Mouse (Mus musculus) heart, embryonic 14.5 days (tissue): ENCODE data around the gene Eef1g. TPM values are rescaled to one million over a fixed set of nuclear protein-coding genes. Genes with fewer than 3 reads are reported as not detected.
A peak's percentile ranks its signal among the peaks of the same experiment; 100 is the strongest.

Source experiments
- ATAC-seq: fragments of 200-750 bp; cut with Nextera tagmentation; 2 replicates; pipeline ENCODE4 v1.8.0; 2017; ENCODE audit warnings: low read depth, moderate TSS enrichment; ENCODE audit not compliant: insufficient number of reproducible peaks, insufficient read depth, low FRiP score
- H3K27ac ChIP-seq, 2 experiments: fragments of 200-500 bp in 1 of 2; fragments of 300-500 bp in 1 of 2; sonication (generic) in 1 of 2; replicated peaks in 1 of 2; 2 replicates each; pipeline ENCODE4 v1.5.1; 2012 to 2014; ENCODE audit warnings: low read depth in 2 of 2, low read length in 2 of 2, control low read depth in 1 of 2, mild to moderate bottlenecking in 1 of 2, mixed read lengths in 1 of 2; ENCODE audit not compliant: control insufficient read depth in 1 of 2, insufficient read depth in 1 of 2
- H3K27me3 ChIP-seq: fragments of 300-500 bp; sonication (generic); 2 replicates; pipeline ENCODE4 v1.6.1; 2014; ENCODE audit warnings: mild to moderate bottlenecking, low read length, control low read depth; ENCODE audit not compliant: control insufficient read depth, insufficient read depth
- H3K36me3 ChIP-seq: fragments of 300-500 bp; sonication (generic); 2 replicates; pipeline ENCODE4 v1.6.1; 2014; ENCODE audit warnings: mild to moderate bottlenecking, control low read depth, low read length, mixed read lengths; ENCODE audit not compliant: control insufficient read depth, insufficient read depth
- H3K4me1 ChIP-seq, 2 experiments: fragments of 200-500 bp in 1 of 2; fragments of 300-500 bp in 1 of 2; sonication (generic) in 1 of 2; 2 replicates each; pipeline ENCODE4 v1.6.1; 2012 to 2014; ENCODE audit warnings: low read length in 2 of 2, control low read depth in 1 of 2, mixed read lengths in 1 of 2; ENCODE audit not compliant: control insufficient read depth in 2 of 2, insufficient read depth in 2 of 2
- H3K4me2 ChIP-seq: fragments of 300-500 bp; sonication (generic); 2 replicates; pipeline ENCODE4 v1.6.1; 2014; ENCODE audit warnings: mild to moderate bottlenecking, low read length
- H3K4me3 ChIP-seq, 2 experiments: fragments of 200-500 bp in 1 of 2; fragments of 300-500 bp in 1 of 2; sonication (generic) in 1 of 2; 2 replicates each; pipeline ENCODE4 v1.5.1; 2012 to 2014; ENCODE audit warnings: low read length in 2 of 2, mild to moderate bottlenecking in 2 of 2, control low read depth in 1 of 2, low read depth in 1 of 2, moderate library complexity in 1 of 2; ENCODE audit not compliant: control insufficient read depth in 1 of 2, insufficient read depth in 1 of 2
- H3K9ac ChIP-seq: fragments of 300-500 bp; sonication (generic); 2 replicates; pipeline ENCODE4 v1.6.1; 2014; ENCODE audit warnings: mild to moderate bottlenecking, low read length
- H3K9me3 ChIP-seq: fragments of 300-500 bp; sonication (generic); 2 replicates; pipeline ENCODE4 v1.6.1; 2016; ENCODE audit warnings: low read length, control low read depth; ENCODE audit not compliant: control insufficient read depth
- WGBS: fragments of 180-500 bp; shearing (Covaris S2); extraction: QIAGEN DNeasy Blood & Tissue Kit; methylation state at CpG from one replicate; pipeline ENCODE4 v1.1.7; 2014; 5-methylcytosine and 5-hydroxymethylcytosine counted together
- polyA plus RNA-seq: library from polyadenylated mRNA; unstranded; fragments of >200 nt; fragmentation: Nextera tagmentation; extraction: Ambion mirVana; gene quantifications from 2 replicates; pipeline ENCODE4 v1.2.1, GENCODE M21; 2014

Gene Eef1g
- 234 and 253 TPM in 2 replicates for polyA plus RNA-seq

DNA sequence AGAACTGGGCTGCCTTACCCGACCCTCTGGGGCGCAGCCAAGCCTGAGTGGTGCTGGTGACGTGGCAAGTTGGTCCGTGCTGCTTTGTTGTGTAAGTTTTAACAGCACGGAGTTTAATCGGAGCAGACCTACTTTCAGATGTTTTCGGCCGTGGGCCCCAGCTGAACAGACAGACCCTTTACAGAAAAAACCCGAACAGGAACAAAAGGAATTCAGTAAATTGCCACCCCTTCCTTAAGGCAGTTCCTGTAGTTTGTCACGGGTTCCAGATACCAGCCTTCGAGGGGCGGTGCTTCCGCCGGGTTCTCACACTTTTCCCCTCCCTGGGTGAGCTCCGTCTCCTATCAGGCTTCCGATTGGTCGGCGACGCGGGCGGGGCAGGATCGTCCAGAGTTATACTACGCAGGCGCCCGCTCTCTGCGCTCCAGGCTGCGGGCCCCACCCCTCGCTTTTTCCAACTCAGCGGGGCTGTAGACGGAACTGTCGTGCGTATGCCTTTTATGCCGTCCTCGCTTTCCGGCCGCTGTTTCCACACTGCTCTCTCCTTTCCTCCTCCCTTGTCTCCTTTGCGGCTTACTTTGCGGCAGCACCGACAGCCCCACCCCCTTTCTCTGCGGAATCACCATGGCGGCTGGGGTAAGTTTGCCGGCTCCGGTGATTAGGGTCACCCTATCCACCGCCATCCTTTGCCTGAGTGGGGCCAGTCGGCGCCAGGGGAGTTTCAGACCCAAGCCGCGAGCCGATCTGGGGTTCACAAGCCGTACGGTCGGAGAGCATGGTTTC lies at the start of gene Eef1g:
Gene Eef1g (plus strand): TSS at position 452 of the 783 bp plus-strand sequence.
- Histone ChIP-seq H3K9me3 (no peaks in the 10 kb centered on the region), H3K4me1 (peaks cover 6 to 14% of the 10 kb centered on the region in 2 experiments), H3K36me3 (peaks cover 80% of the 10 kb centered on the region), H3K4me3 (peak within 1 kb of the TSS; percentile 77 to 80), H3K4me2 (peak within 1 kb of the TSS; percentile 84), H3K9ac (peak within 1 kb of the TSS; percentile 95), H3K27me3 (no peaks in the 10 kb centered on the region), H3K27ac (peak within 1 kb of the TSS; percentile 92 to 96)
- WGBS, result under 1% methylated on average over 52 of the region's 52 CpGs
- ATAC-seq, result peak; percentile 100

DNA sequence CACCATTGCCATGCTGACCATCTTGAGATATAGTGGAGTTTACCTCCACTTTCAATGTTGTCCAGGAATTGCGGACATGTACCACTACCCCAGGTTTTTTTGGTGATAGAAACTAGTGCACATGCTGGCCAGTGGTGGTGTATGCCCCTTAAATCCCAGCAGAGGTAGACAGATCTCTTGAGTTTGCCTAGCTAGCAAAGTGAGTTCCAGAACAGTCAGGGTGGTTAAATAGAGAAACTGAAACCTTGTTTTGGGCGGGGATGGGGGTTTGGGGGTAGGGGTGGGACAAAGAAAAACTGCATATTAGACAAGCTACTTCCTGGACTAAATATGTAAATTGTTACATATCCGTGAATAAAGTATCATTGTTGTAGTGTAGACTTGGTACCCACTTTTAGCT lies 47.8 kb upstream of the Eef1g start:
- peaks cover 47% of the 10 kb centered on the region for H3K36me3 ChIP-seq
- 87% methylated on average over 3 of the region's 3 CpGs for WGBS
- no peak overlapping the region for H3K4me3 ChIP-seq
- H3K9me3 ChIP-seq, result no peaks in the 10 kb centered on the region
- H3K27ac ChIP-seq, result no peak overlapping the region
- no peak overlapping the region for H3K4me2 ChIP-seq
- H3K27me3 ChIP-seq, result no peaks in the 10 kb centered on the region
- H3K9ac ChIP-seq, result no peak overlapping the region
- no peak for ATAC-seq
- peaks cover 2 to 9% of the 10 kb centered on the region in 2 experiments; a peak in 3 of 4 replicates for H3K4me1 ChIP-seq

DNA sequence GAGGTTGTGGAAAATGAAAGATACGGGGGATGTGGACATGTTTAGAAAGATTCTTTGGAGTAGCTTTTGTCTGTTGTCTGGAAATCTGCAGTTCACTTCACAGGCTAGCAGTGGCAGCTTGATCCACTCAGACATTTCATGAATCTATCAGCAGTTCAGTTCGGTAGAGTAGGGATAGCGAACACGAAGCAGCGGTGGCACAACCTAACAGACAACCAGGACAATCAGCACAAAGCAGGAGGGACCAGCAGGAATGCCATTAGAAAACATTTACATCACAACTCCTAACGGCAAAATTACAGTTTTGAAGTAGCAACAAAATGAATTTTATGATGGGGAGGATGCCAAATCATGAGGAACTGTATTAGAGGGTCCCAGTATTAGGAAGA lies 47.2 kb upstream of the Eef1g start:
- peaks cover 46% of the 10 kb centered on the region for H3K36me3 ChIP-seq
- H3K9ac ChIP-seq, result peak overlapping the region; percentile 89
- no peak for ATAC-seq
- H3K4me2 ChIP-seq, result peak overlapping the region; percentile 89
- no peaks in the 10 kb centered on the region for H3K27me3 ChIP-seq
- no peaks in the 10 kb centered on the region for H3K9me3 ChIP-seq
- peak overlapping the region; percentile 80 to 87 for H3K27ac ChIP-seq
- 53% methylated on average over 6 of the region's 6 CpGs for WGBS
- H3K4me1 ChIP-seq, result peaks cover 2 to 9% of the 10 kb centered on the region in 2 experiments; a peak in 3 of 4 replicates
- H3K4me3 ChIP-seq, result peak overlapping the region in 1 of 2 experiments; percentile 71; a peak in 2 of 4 replicates

DNA sequence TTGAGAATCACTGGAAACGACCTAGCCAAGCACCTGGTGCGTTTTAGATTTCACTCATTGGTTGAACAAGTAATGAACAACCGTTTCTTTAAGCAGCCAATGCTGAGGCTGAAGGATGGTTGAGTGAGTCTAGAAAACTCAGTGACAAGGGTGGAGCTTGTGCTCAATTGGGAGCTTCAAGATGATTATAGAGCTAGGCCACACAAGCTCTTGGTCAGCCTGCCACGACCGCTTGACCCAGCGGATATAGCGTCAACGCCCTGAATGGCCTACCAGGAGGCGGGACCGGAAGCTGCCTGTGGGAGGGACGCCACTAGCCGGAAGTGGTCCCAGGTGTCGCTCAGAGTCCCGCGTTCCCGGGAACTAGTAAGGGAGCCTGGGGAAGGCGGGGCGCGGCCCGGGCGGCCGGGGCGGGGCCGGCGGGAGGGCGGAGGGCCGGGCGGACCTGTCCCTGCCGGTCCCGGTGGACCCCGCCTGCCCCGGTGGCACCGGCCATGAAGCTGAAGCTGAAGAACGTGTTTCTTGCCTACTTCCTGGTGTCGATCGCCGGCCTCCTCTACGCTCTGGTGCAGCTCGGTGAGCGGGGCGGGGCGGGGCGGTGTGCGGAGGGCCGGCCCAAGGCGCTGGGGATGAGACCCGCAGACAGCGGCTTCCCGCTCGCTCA lies 46.6 kb upstream of the Eef1g start, which contains the start of gene B3gat3:
Gene B3gat3 (plus strand): TSS at position 302 of the 664 bp plus-strand sequence.
- ATAC-seq, result peak; percentile 95
- H3K9ac ChIP-seq, result peak within 1 kb of the TSS; percentile 89
- H3K4me1 ChIP-seq, result peaks cover 2 to 9% of the 10 kb centered on the region in 2 experiments; a peak in 3 of 4 replicates
- peak within 1 kb of the TSS; percentile 80 to 87 for H3K27ac ChIP-seq
- peak within 1 kb of the TSS; percentile 71 to 92 for H3K4me3 ChIP-seq
- no peaks in the 10 kb centered on the region for H3K27me3 ChIP-seq
- 3% methylated on average over 40 of the region's 50 CpGs for WGBS
- peaks cover 41% of the 10 kb centered on the region for H3K36me3 ChIP-seq
- H3K4me2 ChIP-seq, result peak within 1 kb of the TSS; percentile 89
- no peaks in the 10 kb centered on the region for H3K9me3 ChIP-seq

DNA sequence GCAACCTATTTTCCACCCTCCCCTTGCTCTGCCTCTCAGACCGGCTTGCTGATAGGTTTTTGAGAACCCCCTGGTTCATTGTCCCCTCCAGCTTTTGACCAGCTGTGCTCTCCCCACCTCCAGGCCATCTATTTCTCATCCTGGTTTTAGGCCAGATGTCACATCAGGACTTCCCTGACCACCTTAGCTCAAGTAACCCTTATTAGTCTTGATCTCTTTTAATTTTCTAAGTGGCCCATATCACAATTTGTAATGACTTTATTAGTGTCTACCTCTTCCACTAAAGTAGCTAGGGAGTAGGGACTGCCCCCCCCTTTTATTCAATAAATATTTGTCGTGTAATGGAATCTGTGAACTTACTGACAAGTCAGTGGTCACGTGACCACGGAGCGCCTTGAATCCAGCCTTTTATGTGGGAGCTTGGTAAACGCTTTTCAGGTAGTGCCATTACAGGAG lies 46.0 kb upstream of the Eef1g start:
- no peaks in the 10 kb centered on the region for H3K27me3 ChIP-seq
- peak overlapping the region; percentile 79 to 87 for H3K27ac ChIP-seq
- no peaks in the 10 kb centered on the region for H3K9me3 ChIP-seq
- WGBS, result 3% methylated on average over 6 of the region's 6 CpGs
- peaks cover 41% of the 10 kb centered on the region for H3K36me3 ChIP-seq
- H3K9ac ChIP-seq, result peak overlapping the region; percentile 89
- peak overlapping the region; percentile 71 to 92 for H3K4me3 ChIP-seq
- peak; percentile 4; the same call in 1 of the 2 replicates for ATAC-seq
- H3K4me1 ChIP-seq, result peaks cover 2 to 9% of the 10 kb centered on the region in 2 experiments; a peak in 3 of 4 replicates
- H3K4me2 ChIP-seq, result peak overlapping the region; percentile 89

DNA sequence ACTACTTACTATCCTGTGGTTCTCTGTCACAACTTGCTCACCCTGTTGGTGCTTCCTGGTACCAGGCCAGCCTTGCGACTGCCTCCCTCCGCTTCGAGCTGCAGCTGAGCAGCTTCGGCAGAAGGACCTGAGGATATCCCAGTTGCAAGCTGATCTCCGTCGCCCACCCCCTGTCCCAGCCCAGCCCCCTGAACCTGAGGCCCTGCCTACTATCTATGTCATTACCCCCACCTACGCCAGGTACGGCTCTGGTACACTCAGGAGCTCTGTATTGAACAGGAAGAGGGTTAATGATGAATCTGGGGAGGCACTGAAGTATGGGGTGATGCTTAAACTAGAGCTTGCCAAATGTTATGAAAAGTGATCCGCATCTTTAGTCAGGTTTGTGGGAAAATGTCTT lies 45.1 kb upstream of the Eef1g start:
- no peak overlapping the region for H3K27ac ChIP-seq
- H3K9ac ChIP-seq, result no peak overlapping the region
- H3K9me3 ChIP-seq, result no peaks in the 10 kb centered on the region
- peaks cover 41% of the 10 kb centered on the region for H3K36me3 ChIP-seq
- no peak overlapping the region for H3K4me3 ChIP-seq
- peaks cover 2 to 9% of the 10 kb centered on the region in 2 experiments; a peak in 3 of 4 replicates for H3K4me1 ChIP-seq
- H3K4me2 ChIP-seq, result peak overlapping the region; percentile 89
- WGBS, result 80% methylated on average over 9 of the region's 9 CpGs
- ATAC-seq, result no peak
- H3K27me3 ChIP-seq, result no peaks in the 10 kb centered on the region

DNA sequence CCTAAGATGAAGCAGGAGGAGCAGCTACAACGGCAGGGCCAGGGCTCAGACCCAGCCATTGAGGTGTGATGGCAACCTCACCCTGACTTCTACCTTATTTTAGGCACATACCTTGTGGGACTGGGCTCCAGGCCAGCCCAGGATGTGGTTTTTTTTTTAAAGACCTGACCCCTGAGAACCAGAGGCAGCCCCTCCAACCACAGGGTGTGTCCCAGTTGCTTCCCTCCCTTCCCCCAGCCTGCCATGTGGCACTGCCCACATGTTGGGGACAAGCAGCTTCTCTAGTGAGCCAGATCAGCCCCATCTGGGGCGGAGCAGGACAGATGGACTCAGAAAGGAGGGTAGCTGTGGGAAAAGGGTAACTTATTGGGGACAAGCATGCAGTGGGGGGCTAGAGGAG lies 40.1 kb upstream of the Eef1g start:
- Histone ChIP-seq H3K27ac (no peak overlapping the region), H3K9ac (no peak overlapping the region), H3K9me3 (no peaks in the 10 kb centered on the region), H3K4me1 (peaks cover 5 to 9% of the 10 kb centered on the region in 2 experiments; a peak in 3 of 4 replicates), H3K4me2 (no peak overlapping the region), H3K36me3 (peaks cover 52% of the 10 kb centered on the region), H3K27me3 (no peaks in the 10 kb centered on the region), H3K4me3 (no peak overlapping the region)
- no peak for ATAC-seq
- 92% methylated on average over 2 of the region's 2 CpGs for WGBS
